Mouse (Mus musculus) limb, embryonic 13.5 days (tissue): ENCODE results near the gene Maz. TPM values are rescaled to one million over a fixed set of nuclear protein-coding genes. Genes with fewer than 3 reads are reported as not detected.

Experiments
- ATAC-seq: fragments of 200-750 bp; cut with Nextera tagmentation; 2 replicates; pipeline ENCODE4 v1.8.0; 2017; ENCODE audit warnings: low read depth, moderate number of reproducible peaks, moderate TSS enrichment; ENCODE audit not compliant: low FRiP score
- H3K27ac ChIP-seq: fragments of 300-500 bp; sonication (generic); 2 replicates; pipeline ENCODE4 v1.5.1; 2015; ENCODE audit warnings: inconsistent platforms, mild to moderate bottlenecking, moderate library complexity
- H3K27me3 ChIP-seq: fragments of 300-500 bp; sonication (generic); 2 replicates; pipeline ENCODE4 v1.6.1; 2015; ENCODE audit warnings: mild to moderate bottlenecking, inconsistent platforms
- H3K36me3 ChIP-seq: fragments of 300-500 bp; sonication (generic); 2 replicates; pipeline ENCODE4 v1.6.1; 2015; ENCODE audit warnings: inconsistent platforms, mild to moderate bottlenecking, moderate library complexity
- H3K4me1 ChIP-seq: fragments of 300-500 bp; sonication (generic); 2 replicates; pipeline ENCODE4 v1.6.1; 2015; ENCODE audit warnings: inconsistent platforms
- H3K4me2 ChIP-seq: fragments of 300-500 bp; sonication (generic); replicated peaks from 2 replicates; pipeline ENCODE4 v1.6.1; 2015; ENCODE audit warnings: inconsistent platforms, mild to moderate bottlenecking, moderate library complexity
- H3K4me3 ChIP-seq: fragments of 300-500 bp; sonication (generic); 2 replicates; pipeline ENCODE4 v1.5.1; 2015; ENCODE audit warnings: moderate library complexity, mild to moderate bottlenecking, inconsistent platforms
- H3K9ac ChIP-seq: fragments of 300-500 bp; sonication (generic); 2 replicates; pipeline ENCODE4 v1.6.1; 2015; ENCODE audit warnings: mild to moderate bottlenecking, inconsistent platforms
- H3K9me3 ChIP-seq: fragments of 300-500 bp; sonication (generic); 2 replicates; pipeline ENCODE4 v1.6.1; 2016; ENCODE audit warnings: inconsistent platforms
- WGBS: fragments of 180-500 bp; shearing (Covaris S2); methylation state at CpG from one replicate; pipeline ENCODE4 v1.1.7; 2015; 5-methylcytosine and 5-hydroxymethylcytosine counted together
- polyA plus RNA-seq: library from polyadenylated mRNA; unstranded; fragments of >200 nt; fragmentation: Nextera tagmentation; extraction: Ambion mirVana; gene quantifications from 2 replicates; pipeline ENCODE4 v1.2.1, GENCODE M21; 2015

Maz gene
- polyA plus RNA-seq: 61.9 and 64.6 TPM in 2 replicates

DNA sequence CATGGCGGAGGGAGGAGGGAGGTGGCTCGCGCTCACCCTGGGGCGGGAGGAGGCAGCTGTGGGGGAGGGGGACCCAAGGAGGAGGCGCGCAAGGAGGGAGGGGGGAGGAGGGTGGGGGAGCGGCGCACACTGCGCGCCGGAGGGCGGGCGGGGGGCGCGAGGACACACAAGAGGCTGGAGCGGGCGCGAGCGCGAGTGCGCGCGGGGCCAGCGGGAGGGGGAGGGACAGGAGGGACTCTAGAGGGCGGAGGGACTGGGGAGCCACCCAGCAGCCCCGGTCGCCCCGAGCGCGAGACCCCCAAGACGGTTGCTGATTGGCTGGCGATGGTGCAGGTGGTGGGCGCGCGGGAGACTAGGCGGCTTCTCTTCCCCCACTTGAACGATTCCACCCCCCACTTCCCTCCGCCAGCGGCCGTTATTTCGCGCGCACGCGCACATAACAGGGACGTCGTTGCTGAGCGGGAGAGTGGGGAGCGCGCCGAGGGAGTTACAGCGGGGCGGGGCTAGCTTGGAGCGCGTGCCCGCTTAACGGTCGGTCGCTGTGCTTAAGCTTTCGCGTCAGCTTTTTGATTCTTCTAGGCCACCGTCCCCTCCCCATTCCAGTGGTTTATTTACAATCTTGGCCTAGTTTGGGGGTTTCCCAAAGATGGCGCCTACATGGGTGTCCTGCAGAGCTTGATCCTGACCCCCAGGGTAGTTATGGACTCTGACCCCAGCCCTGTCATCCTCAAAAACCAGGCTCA lies at the start of gene Maz:
Gene Maz (minus strand): TSS at position 54 of the 743 bp plus-strand sequence.
- H3K27ac ChIP-seq: peak within 1 kb of the TSS; percentile 99
- ATAC-seq: peak; percentile 92
- H3K4me1 ChIP-seq: peaks cover 38% of the 10 kb centered on the region
- H3K9ac ChIP-seq: peak within 1 kb of the TSS; percentile 99
- peak within 1 kb of the TSS; percentile 94 for H3K4me3 ChIP-seq
- no peaks in the 10 kb centered on the region for H3K9me3 ChIP-seq
- H3K36me3 ChIP-seq: peaks cover 70% of the 10 kb centered on the region
- H3K27me3 ChIP-seq: no peaks in the 10 kb centered on the region
- WGBS: 0% methylated on average over 55 of the region's 63 CpGs
- peak within 1 kb of the TSS; percentile 98 for H3K4me2 ChIP-seq

DNA sequence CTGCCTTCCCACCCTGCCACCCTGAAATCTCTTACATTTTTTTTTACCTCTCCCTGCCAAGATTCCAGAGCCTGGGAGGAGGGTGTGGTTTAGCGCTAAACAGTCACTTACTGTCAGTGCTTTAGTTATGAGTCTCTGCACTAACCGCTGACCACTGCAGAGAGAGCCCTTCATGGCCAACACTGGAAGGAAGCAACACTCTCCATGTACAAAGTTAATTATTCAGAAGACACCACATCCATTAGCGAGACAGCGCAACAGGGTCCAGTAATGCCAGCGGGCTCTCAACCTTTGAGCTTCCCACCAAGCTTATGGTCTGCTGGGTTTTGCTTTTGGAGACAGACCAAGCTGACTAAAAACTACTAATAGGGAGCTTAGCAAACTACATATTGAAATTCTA lies 49.4 kb upstream of the Maz start:
- no peak for ATAC-seq

GRCm38 (mm10) chr7:127073221-127073620 lies 46.4 kb upstream of the Maz start:
- Histone ChIP-seq H3K4me3 (no peak overlapping the region), H3K27ac (no peak overlapping the region), H3K9me3 (peaks cover 6% of the 10 kb centered on the region; the same call in 1 of the 2 replicates), H3K36me3 (no peaks in the 10 kb centered on the region), H3K4me1 (peaks cover 8% of the 10 kb centered on the region; the same call in 1 of the 2 replicates), H3K9ac (no peak overlapping the region), H3K27me3 (no peaks in the 10 kb centered on the region), H3K4me2 (no peak overlapping the region)
- WGBS: 88% methylated on average over 4 of the region's 4 CpGs
- ATAC-seq: no peak

More for the DNA sequence above, 49.4 kb upstream of the Maz start:
- H3K27ac ChIP-seq: no peak overlapping the region
- peaks cover 8% of the 10 kb centered on the region; the same call in 1 of the 2 replicates for H3K4me1 ChIP-seq
- WGBS: 92% methylated on average over 5 of the region's 5 CpGs
- H3K36me3 ChIP-seq: no peaks in the 10 kb centered on the region
- H3K9me3 ChIP-seq: peaks cover 6% of the 10 kb centered on the region; the same call in 1 of the 2 replicates
- H3K9ac ChIP-seq: no peak overlapping the region
- H3K4me2 ChIP-seq: no peak overlapping the region
- H3K4me3 ChIP-seq: no peak overlapping the region
- no peaks in the 10 kb centered on the region for H3K27me3 ChIP-seq

DNA sequence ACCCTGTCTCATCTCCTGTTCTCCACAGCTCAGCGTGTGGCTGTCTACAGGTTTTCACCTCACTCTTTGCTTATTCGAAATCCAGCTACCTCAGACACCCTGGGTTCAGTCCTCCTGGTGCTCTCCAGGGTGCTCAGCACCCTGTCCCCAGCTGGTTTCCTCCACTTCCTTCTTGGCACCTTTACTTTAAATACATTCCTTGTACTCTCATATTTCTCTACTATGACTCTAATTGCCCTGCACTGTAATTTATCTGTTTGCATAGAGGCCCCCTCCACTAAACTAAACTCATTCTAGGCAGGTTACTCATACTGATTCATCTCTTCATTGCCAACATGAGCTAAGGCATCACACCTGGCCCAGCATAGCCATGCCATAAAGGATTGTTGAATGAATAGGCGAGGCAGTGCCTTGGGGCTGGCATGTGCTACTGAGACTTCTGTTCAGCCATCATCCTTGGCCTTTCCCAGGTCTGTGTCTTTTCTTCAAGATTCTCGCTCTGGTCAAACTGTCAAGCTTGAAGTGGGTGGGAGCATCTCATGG lies 44.1 kb upstream of the Maz start:
- Histone ChIP-seq H3K4me3 (no peak overlapping the region), H3K9ac (no peak overlapping the region), H3K27ac (no peak overlapping the region), H3K4me1 (peaks cover 8% of the 10 kb centered on the region; the same call in 1 of the 2 replicates), H3K36me3 (no peaks in the 10 kb centered on the region), H3K9me3 (peaks cover 6% of the 10 kb centered on the region; the same call in 1 of the 2 replicates), H3K4me2 (no peak overlapping the region), H3K27me3 (no peaks in the 10 kb centered on the region)
- no peak for ATAC-seq
- 70% methylated on average over 4 of the region's 4 CpGs for WGBS

- Histone ChIP-seq H3K4me1 (no peaks in the 10 kb centered on the region), H3K4me3 (no peak overlapping the region), H3K36me3 (no peaks in the 10 kb centered on the region), H3K27me3 (no peaks in the 10 kb centered on the region), H3K9ac (no peak overlapping the region), H3K4me2 (no peak overlapping the region), H3K27ac (no peak overlapping the region), H3K9me3 (no peaks in the 10 kb centered on the region)
- WGBS: 73% methylated on average over 4 of the region's 4 CpGs
- no peak for ATAC-seq
Measured at GRCm38 (mm10) chr7:127066317-127066716, 39.5 kb upstream of the Maz start.

DNA sequence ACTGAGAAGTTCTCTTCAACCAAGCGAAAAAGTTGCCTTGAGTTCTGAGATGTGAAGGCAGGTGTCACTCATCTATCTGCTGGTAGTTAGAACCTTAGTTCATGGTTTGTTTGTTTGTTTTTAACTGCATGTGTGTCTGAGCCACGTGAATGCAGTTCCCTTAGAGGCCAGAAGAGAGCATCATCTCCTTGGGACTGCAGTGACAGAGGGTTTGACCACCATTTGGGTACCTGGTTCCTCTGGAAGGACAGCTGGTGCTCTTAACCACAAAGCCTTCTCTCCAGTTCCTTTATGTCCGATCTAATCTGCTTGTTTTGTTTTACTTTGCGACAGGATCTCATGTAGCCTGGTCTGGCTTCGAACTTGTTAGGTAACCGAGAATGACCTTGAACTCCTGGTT lies 38.7 kb upstream of the Maz start:
- H3K9me3 ChIP-seq: no peaks in the 10 kb centered on the region
- no peak overlapping the region for H3K27ac ChIP-seq
- H3K27me3 ChIP-seq: no peaks in the 10 kb centered on the region
- no peak overlapping the region for H3K9ac ChIP-seq
- H3K4me3 ChIP-seq: no peak overlapping the region
- no peak for ATAC-seq
- 86% methylated on average over 6 of the region's 6 CpGs for WGBS
- no peak overlapping the region for H3K4me2 ChIP-seq
- no peaks in the 10 kb centered on the region for H3K36me3 ChIP-seq
- H3K4me1 ChIP-seq: no peaks in the 10 kb centered on the region

- H3K9me3 ChIP-seq: no peaks in the 10 kb centered on the region
- no peaks in the 10 kb centered on the region for H3K4me1 ChIP-seq
- peaks cover 6% of the 10 kb centered on the region for H3K27me3 ChIP-seq
- H3K36me3 ChIP-seq: no peaks in the 10 kb centered on the region
- H3K27ac ChIP-seq: no peak overlapping the region
- no peak overlapping the region for H3K9ac ChIP-seq
- no peak overlapping the region for H3K4me2 ChIP-seq
- no peak overlapping the region for H3K4me3 ChIP-seq
- ATAC-seq: no peak
- 76% methylated on average over 5 of the region's 5 CpGs for WGBS
Measured at GRCm38 (mm10) chr7:127055026-127055585, 28.3 kb upstream of the Maz start.

- ATAC-seq: peak; percentile 86
- Histone ChIP-seq H3K4me2 (peak within 1 kb of the TSS; percentile 89), H3K27ac (peak within 1 kb of the TSS; percentile 73), H3K27me3 (no peaks in the 10 kb centered on the region), H3K9ac (peak within 1 kb of the TSS; percentile 90), H3K4me1 (peaks cover 20% of the 10 kb centered on the region), H3K9me3 (no peaks in the 10 kb centered on the region), H3K4me3 (peak within 1 kb of the TSS; percentile 86), H3K36me3 (peaks cover 20% of the 10 kb centered on the region)
- WGBS: under 1% methylated on average over 53 of the region's 53 CpGs
Measured at GRCm38 (mm10) chr7:127041851-127042672, 15.2 kb upstream of the Maz start, which contains the start of gene Kif22. Gene Kif22 (minus strand): TSS chr7:127042471.

DNA sequence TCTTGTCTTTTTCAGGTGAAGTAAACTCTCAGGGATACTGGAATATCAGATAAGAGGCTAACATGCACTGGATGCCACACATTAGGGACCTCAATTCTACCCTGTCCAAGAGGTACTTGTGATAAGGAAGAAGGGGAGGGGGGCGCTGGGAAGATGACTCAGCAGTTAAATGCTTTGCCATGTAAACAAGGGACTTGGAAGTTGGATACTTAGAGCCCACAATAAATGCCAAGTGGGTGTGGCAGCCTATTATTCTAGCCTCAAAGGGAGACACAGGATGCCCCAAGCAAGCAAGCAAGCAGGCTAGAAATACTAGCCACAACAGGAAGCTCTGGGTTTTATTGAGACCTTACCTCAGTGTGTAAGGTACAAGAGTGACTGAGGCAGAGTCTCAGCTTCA lies 4.4 kb upstream of the Maz start:
- Histone ChIP-seq H3K9me3 (no peaks in the 10 kb centered on the region), H3K27me3 (no peaks in the 10 kb centered on the region), H3K4me1 (peaks cover 11% of the 10 kb centered on the region), H3K4me2 (no peak overlapping the region), H3K9ac (no peak overlapping the region), H3K4me3 (no peak overlapping the region), H3K36me3 (peaks cover 83% of the 10 kb centered on the region), H3K27ac (no peak overlapping the region)
- no peak for ATAC-seq
- 82% methylated on average over 1 of the region's 1 CpGs for WGBS

- ATAC-seq: no peak
- H3K9me3 ChIP-seq: no peaks in the 10 kb centered on the region
- H3K4me2 ChIP-seq: no peak overlapping the region
- H3K27ac ChIP-seq: no peak overlapping the region
- no peak overlapping the region for H3K9ac ChIP-seq
- no peaks in the 10 kb centered on the region for H3K27me3 ChIP-seq
- peaks cover 11% of the 10 kb centered on the region for H3K4me1 ChIP-seq
- 97% methylated on average over 1 of the region's 1 CpGs for WGBS
- H3K36me3 ChIP-seq: peaks cover 74% of the 10 kb centered on the region
- H3K4me3 ChIP-seq: no peak overlapping the region
Measured at GRCm38 (mm10) chr7:127030172-127030571, 3.3 kb upstream of the Maz start.

GRCm38 (mm10) chr7:127027885-127028284 lies 1.0 kb upstream of the Maz start:
- H3K27me3 ChIP-seq: no peaks in the 10 kb centered on the region
- H3K36me3 ChIP-seq: peaks cover 70% of the 10 kb centered on the region
- WGBS: 63% methylated on average over 8 of the region's 8 CpGs
- H3K27ac ChIP-seq: peak overlapping the region; percentile 99
- H3K4me2 ChIP-seq: peak overlapping the region; percentile 77
- ATAC-seq: no peak
- H3K9ac ChIP-seq: peak overlapping the region; percentile 65
- peak overlapping the region; percentile 94 for H3K4me3 ChIP-seq
- no peaks in the 10 kb centered on the region for H3K9me3 ChIP-seq
- H3K4me1 ChIP-seq: peaks cover 31% of the 10 kb centered on the region

GRCm38 (mm10) chr7:127026616-127026983 lies 237 bp downstream of the Maz start:
- 0% methylated on average over 5 of the region's 48 CpGs for WGBS
- Histone ChIP-seq H3K4me1 (peaks cover 44% of the 10 kb centered on the region), H3K27ac (peak overlapping the region; percentile 99), H3K9ac (peak overlapping the region; percentile 99), H3K9me3 (no peaks in the 10 kb centered on the region), H3K36me3 (peaks cover 70% of the 10 kb centered on the region), H3K4me2 (peak overlapping the region; percentile 98), H3K27me3 (no peaks in the 10 kb centered on the region), H3K4me3 (peak overlapping the region; percentile 94)
- no peak for ATAC-seq
